Mouse (Mus musculus): ENCODE results near the gene Comt. TPM values are rescaled to one million over a fixed set of nuclear protein-coding genes. Genes with fewer than 3 reads are reported as not detected.

Gene Comt
- polyA plus RNA-seq, 1 experiment = 155 TPM

DNA sequence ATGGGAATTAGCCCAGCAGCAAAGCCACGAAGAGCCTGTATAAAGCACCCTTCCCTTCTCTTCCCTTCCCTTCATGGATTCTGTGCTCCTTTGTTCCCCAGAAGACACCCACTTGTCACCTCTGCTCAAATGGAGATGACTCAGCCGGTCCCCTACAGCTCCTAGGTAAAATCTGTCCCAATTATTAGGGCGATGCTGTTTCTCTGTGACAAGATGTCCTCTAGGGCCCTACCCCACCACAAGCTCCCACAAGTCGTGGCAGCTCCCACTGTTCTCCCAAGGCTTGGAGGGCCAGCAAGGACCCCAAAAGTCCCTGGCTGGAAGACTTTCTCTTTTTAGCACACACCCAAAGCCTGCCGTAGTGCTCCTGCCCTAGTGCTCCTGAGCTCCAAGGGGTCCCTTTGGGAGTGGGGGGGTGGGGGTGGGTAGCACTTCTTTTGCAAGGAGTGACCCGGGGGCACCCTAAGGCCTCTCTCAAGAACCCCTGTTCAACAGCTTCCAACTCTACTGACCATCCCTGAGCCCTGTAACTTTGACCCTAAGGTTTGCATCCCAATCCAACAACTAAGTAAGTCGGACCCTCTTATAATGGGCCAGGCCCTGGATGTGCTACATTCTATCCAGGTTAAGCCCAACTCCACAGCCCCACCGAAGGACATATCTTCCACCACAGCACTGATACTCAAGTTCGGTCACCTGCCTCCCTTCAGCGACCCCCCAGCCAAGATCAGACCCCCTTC, 1.0 kb downstream of the Comt start:
- H3K27ac ChIP-seq (ENCODE audit: insufficient read depth, low read length) = peak overlapping the region; percentile 90
- TF ChIP-seq CTCF (IDR thresholded peaks at IDR 0.05; ENCODE audit: extremely low read depth, insufficient read depth, low read length) (no peak), POLR2A (IDR thresholded peaks at IDR 0.05; ENCODE audit: extremely low read depth, insufficient read depth, low read length) (no peak)
- peaks cover 5% of the 10 kb centered on the region for H3K4me1 ChIP-seq (ENCODE audit: control insufficient read depth, insufficient read depth, low read length)
- H3K4me3 ChIP-seq (ENCODE audit: insufficient read depth, low read length) = peak overlapping the region; percentile 96

DNA sequence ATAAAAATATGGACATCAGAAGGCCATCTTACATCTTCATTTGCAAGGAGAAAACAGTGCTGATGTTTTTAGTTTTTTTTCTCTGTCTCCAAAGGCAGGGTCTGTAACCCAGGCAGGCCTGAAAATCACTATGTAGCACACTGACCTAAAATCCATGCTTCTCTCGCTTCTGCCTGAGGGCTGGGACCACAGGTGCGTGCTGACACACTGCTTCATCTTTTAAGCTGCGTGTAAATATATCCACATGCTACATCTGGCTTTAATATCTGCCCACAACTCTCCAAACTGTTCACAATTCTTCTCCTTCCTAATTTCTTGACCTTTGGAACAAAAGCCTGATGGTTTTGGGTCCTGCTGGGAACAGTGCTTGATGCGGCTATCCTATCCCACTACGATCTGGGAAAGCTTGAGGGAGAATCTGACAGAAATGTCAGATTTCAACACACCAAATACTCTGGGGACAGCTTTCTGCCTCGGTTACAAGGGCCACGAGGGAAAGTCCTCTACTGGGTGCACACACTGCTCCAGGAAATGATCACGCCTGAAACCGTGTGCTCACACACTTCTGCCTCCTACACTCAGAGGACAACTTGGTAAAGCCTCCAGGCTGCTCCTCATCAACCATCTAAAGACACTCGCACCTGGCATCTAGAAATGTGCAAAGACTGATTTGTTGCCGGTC, 2.1 kb downstream of the Comt start:
- Histone ChIP-seq H3K4me3 (ENCODE audit: insufficient read depth, low read length) (peak overlapping the region; percentile 96; the same call in 1 of the 2 replicates), H3K27ac (ENCODE audit: insufficient read depth, low read length) (no peak overlapping the region), H3K4me1 (ENCODE audit: control insufficient read depth, insufficient read depth, low read length) (peaks cover 5% of the 10 kb centered on the region)
- no peak for TF ChIP-seq CTCF (IDR thresholded peaks at IDR 0.05; ENCODE audit: extremely low read depth, insufficient read depth, low read length)

DNA sequence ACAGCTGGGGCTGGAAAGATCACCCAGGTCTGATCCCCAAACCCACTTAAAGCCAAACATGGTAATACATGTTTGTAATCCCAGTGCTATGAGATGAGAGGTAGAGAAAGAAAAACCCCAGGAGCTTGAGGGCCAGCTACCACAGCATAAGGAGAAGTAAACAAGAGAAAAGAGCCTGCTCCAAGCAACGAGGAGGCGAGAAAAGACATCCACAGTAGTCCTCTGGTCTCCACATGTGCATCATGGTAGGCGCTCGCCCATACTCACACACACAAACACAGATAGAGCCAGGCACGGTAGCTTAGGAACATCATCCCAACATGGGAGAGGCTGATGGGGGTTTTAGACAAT, 2.8 kb downstream of the Comt start:
- H3K27ac ChIP-seq (ENCODE audit: insufficient read depth, low read length) = no peak overlapping the region
- TF ChIP-seq POLR2A (IDR thresholded peaks at IDR 0.05; ENCODE audit: extremely low read depth, insufficient read depth, low read length) = no peak
- no peak overlapping the region; the same call in 1 of the 2 replicates for H3K4me3 ChIP-seq (ENCODE audit: insufficient read depth, low read length)
- H3K4me1 ChIP-seq (ENCODE audit: control insufficient read depth, insufficient read depth, low read length) = peaks cover 5% of the 10 kb centered on the region

- no peak overlapping the region for H3K27ac ChIP-seq (ENCODE audit: insufficient read depth, low read length)
- no peak overlapping the region for H3K4me3 ChIP-seq (ENCODE audit: insufficient read depth, low read length)
- no peak for TF ChIP-seq CTCF (IDR thresholded peaks at IDR 0.05; ENCODE audit: extremely low read depth, insufficient read depth, low read length)
- no peak for TF ChIP-seq POLR2A (IDR thresholded peaks at IDR 0.05; ENCODE audit: extremely low read depth, insufficient read depth, low read length)
- H3K4me1 ChIP-seq (ENCODE audit: control insufficient read depth, insufficient read depth, low read length) = peaks cover 5% of the 10 kb centered on the region
Measured at GRCm38 (mm10) chr16:18423203-18423914, 3.3 kb downstream of the Comt start.

DNA sequence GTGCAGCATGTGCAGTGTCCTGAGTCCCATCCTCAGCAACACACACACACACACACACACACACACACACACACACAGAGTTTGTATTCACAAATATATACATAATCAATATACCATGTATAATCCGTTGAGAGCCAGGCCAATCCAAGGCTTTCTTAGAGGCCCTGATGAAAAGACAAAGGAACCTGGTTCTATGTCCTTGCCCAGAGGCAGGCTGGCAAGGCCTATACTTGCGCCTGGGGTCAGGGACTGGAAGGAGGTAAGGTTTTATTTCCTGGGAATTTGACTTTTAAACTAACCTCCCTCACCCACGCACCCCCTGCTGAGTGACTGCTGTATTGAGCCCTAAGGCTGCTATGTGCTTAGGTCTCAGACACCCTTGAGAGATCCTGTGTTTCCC, 6.1 kb downstream of the Comt start:
- H3K27ac ChIP-seq (ENCODE audit: insufficient read depth, low read length) = no peak overlapping the region
- peaks cover 9% of the 10 kb centered on the region for H3K4me1 ChIP-seq (ENCODE audit: control insufficient read depth, insufficient read depth, low read length)
- H3K4me3 ChIP-seq (ENCODE audit: insufficient read depth, low read length) = no peak overlapping the region
- TF ChIP-seq POLR2A (IDR thresholded peaks at IDR 0.05; ENCODE audit: extremely low read depth, insufficient read depth, low read length) = no peak
- TF ChIP-seq CTCF (IDR thresholded peaks at IDR 0.05; ENCODE audit: extremely low read depth, insufficient read depth, low read length) = no peak

GRCm38 (mm10) chr16:18419603-18420026, 7.0 kb downstream of the Comt start:
- H3K4me3 ChIP-seq (ENCODE audit: insufficient read depth, low read length) = no peak overlapping the region
- no peak overlapping the region for H3K27ac ChIP-seq (ENCODE audit: insufficient read depth, low read length)
- peaks cover 9% of the 10 kb centered on the region for H3K4me1 ChIP-seq (ENCODE audit: control insufficient read depth, insufficient read depth, low read length)
- TF ChIP-seq POLR2A (IDR thresholded peaks at IDR 0.05; ENCODE audit: extremely low read depth, insufficient read depth, low read length) (no peak), CTCF (IDR thresholded peaks at IDR 0.05; ENCODE audit: extremely low read depth, insufficient read depth, low read length) (no peak)

DNA sequence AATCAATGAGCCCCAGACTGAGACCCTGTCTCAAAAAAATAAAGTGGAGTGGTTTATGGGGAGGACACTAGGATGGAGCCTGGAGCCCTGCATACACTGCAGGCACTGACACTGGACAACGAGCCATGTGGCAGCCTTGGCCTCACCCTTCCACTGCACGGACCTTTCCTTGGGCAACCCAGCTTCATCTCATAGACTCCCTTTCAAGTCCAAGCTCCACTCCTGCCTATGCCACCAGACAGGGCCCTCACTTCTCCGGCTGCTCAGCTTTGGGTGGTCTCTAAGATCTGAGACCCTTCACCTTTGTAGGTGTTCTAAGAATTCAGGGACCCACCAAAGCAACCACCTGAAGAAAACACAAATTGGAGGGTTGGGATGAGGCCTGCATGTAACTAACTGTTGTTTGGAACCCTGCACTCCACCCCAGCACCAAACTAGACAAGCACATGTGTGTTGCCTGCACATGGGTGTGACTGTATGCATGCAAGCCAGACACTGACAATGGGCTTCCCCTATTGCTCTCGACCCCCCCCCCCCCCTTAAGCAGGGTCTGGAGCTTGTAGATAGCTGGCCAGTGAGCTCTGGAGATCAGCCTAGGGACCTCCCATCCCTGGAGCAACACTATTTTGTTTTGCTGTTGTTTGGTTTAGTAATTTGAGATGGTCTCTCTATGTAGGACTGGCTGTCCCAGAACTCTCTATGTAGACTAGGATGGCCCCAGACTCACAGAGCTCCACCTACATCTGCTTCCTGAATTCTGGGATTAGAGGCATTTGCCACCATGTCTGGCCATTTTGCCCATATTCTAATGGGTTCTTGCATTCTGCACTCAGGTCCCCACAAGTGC, 7.7 kb downstream of the Comt start:
- no peak overlapping the region for H3K4me3 ChIP-seq (ENCODE audit: insufficient read depth, low read length)

GRCm38 (mm10) chr16:18417491-18417890, 9.2 kb downstream of the Comt start:
- no peak for TF ChIP-seq POLR2A (IDR thresholded peaks at IDR 0.05; ENCODE audit: extremely low read depth, insufficient read depth, low read length)
- no peak for TF ChIP-seq CTCF (IDR thresholded peaks at IDR 0.05; ENCODE audit: extremely low read depth, insufficient read depth, low read length)
- H3K4me3 ChIP-seq (ENCODE audit: insufficient read depth, low read length) = no peak overlapping the region
- H3K27ac ChIP-seq (ENCODE audit: insufficient read depth, low read length) = no peak overlapping the region
- peaks cover 9% of the 10 kb centered on the region for H3K4me1 ChIP-seq (ENCODE audit: control insufficient read depth, insufficient read depth, low read length)

More for the DNA sequence above, 7.7 kb downstream of the Comt start:
- H3K4me1 ChIP-seq (ENCODE audit: control insufficient read depth, insufficient read depth, low read length) = peaks cover 7% of the 10 kb centered on the region
- H3K27ac ChIP-seq (ENCODE audit: insufficient read depth, low read length) = no peak overlapping the region
- TF ChIP-seq CTCF (IDR thresholded peaks at IDR 0.05; ENCODE audit: extremely low read depth, insufficient read depth, low read length) (no peak), POLR2A (IDR thresholded peaks at IDR 0.05; ENCODE audit: extremely low read depth, insufficient read depth, low read length) (no peak)

- Histone ChIP-seq H3K27ac (ENCODE audit: insufficient read depth, low read length) (peak overlapping the region; percentile 92), H3K4me3 (ENCODE audit: insufficient read depth, low read length) (peak overlapping the region; percentile 12; the same call in 1 of the 2 replicates), H3K4me1 (ENCODE audit: control insufficient read depth, insufficient read depth, low read length) (peaks cover 12% of the 10 kb centered on the region)
- no peak for TF ChIP-seq CTCF (IDR thresholded peaks at IDR 0.05; ENCODE audit: extremely low read depth, insufficient read depth, low read length)
- no peak for TF ChIP-seq POLR2A (IDR thresholded peaks at IDR 0.05; ENCODE audit: extremely low read depth, insufficient read depth, low read length)
Measured at GRCm38 (mm10) chr16:18416837-18417236, 9.8 kb downstream of the Comt start.

Data from cortical plate, adult 2 months (tissue).